Mouse (Mus musculus): ENCODE measurements around the gene Ankrd10. TPM values are rescaled to one million over a fixed set of nuclear protein-coding genes. Genes with fewer than 3 reads are reported as not detected.

The Ankrd10 gene
- polyA plus RNA-seq, 1 experiment = 211 TPM

DNA sequence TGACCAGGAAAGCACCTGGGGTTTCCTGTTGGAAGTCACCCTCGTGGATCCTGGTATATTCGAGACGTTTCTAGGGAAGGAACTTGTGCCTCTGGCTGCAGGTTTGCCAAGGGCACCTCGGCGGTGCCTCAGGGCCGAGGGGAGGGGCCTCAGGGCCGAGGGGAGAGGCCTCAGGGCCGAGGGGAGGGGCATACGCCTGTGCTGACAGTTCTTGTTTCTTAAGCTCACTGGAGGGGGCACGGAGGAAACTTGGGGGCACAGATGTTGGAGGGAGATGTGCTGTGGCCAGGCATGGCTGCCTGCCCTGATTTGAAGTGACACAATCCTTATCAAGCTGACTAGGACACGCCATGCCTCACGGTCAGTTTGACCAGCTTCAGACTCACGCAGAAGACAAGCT is 43.3 kb downstream of the Ankrd10 start:
- Histone ChIP-seq H3K36me3 (ENCODE audit: control insufficient read depth, insufficient read depth, low read length) (no peaks in the 10 kb centered on the region), H3K4me3 (ENCODE audit: control insufficient read depth, insufficient read depth, low read length) (no peak overlapping the region), H3K27me3 (ENCODE audit: control insufficient read depth, insufficient read depth, low read length) (no peaks in the 10 kb centered on the region), H3K27ac (ENCODE audit: control insufficient read depth, insufficient read depth, low read length) (no peak overlapping the region), H3K4me1 (replicated peaks; ENCODE audit: control insufficient read depth, insufficient read depth, low read length) (peaks cover 11% of the 10 kb centered on the region)
- TF ChIP-seq POLR2A (IDR thresholded peaks at IDR 0.05; ENCODE audit: control insufficient read depth, extremely low read depth, insufficient read depth, low read length, poor library complexity) (no peak), CTCF (IDR thresholded peaks at IDR 0.05; ENCODE audit: borderline replicate concordance, control insufficient read depth, extremely low read depth, insufficient read depth, low read length, poor library complexity) (no peak)
- no peak for DNase-seq
- WGBS = 14% methylated on average over 13 of the region's 13 CpGs

DNA sequence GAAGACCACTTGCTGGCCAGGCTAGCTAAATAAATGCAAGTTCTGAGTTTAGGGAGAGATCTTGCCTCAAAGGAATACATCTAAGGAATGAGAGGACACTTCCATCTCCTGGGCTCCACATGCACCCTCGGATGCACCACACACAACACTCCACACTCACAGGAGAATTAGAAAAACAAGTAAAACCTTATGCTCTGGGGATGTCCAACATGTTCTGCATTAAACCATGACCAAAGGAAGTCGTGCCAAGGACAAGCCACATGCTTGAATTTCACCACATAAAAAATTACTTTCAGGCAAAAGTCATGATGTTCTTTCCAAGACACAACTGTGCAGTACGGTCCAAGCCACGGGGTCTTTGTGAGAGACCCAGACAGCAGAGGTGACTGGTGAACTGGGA is 43.7 kb downstream of the Ankrd10 start:
- 71% methylated on average over 4 of the region's 4 CpGs for WGBS
- H3K36me3 ChIP-seq (ENCODE audit: control insufficient read depth, insufficient read depth, low read length) = no peaks in the 10 kb centered on the region
- no peaks in the 10 kb centered on the region for H3K27me3 ChIP-seq (ENCODE audit: control insufficient read depth, insufficient read depth, low read length)
- DNase-seq = no peak
- no peak overlapping the region for H3K4me3 ChIP-seq (ENCODE audit: control insufficient read depth, insufficient read depth, low read length)
- TF ChIP-seq CTCF (IDR thresholded peaks at IDR 0.05; ENCODE audit: borderline replicate concordance, control insufficient read depth, extremely low read depth, insufficient read depth, low read length, poor library complexity) (no peak), POLR2A (IDR thresholded peaks at IDR 0.05; ENCODE audit: control insufficient read depth, extremely low read depth, insufficient read depth, low read length, poor library complexity) (no peak)
- H3K4me1 ChIP-seq (replicated peaks; ENCODE audit: control insufficient read depth, insufficient read depth, low read length) = peaks cover 11% of the 10 kb centered on the region
- H3K27ac ChIP-seq (ENCODE audit: control insufficient read depth, insufficient read depth, low read length) = no peak overlapping the region

DNA sequence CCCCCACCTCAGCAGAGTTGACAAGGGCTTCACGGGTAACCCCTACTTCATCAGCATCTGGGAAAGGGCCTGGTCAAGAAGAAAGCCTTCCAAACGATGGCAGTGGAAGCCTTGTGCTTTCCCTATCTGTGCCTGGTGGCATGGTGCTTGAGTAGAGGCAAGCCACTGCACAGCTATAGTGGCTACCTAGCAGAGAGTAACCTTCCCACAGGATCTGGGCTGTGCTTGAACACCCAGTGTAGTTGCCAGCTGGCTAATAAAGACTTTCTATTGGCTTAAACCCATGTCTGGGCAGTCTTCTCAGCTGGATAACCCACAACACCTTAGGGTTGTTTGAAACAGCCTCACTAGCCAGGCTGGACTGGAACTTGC is 49.2 kb downstream of the Ankrd10 start:
- H3K4me3 ChIP-seq (ENCODE audit: control insufficient read depth, insufficient read depth, low read length) = no peak overlapping the region
- H3K27ac ChIP-seq (ENCODE audit: control insufficient read depth, insufficient read depth, low read length) = no peak overlapping the region
- TF ChIP-seq POLR2A (IDR thresholded peaks at IDR 0.05; ENCODE audit: control insufficient read depth, extremely low read depth, insufficient read depth, low read length, poor library complexity) = no peak
- no peak for TF ChIP-seq CTCF (IDR thresholded peaks at IDR 0.05; ENCODE audit: borderline replicate concordance, control insufficient read depth, extremely low read depth, insufficient read depth, low read length, poor library complexity)
- 61% methylated on average over 2 of the region's 2 CpGs for WGBS
- no peaks in the 10 kb centered on the region for H3K27me3 ChIP-seq (ENCODE audit: control insufficient read depth, insufficient read depth, low read length)
- H3K36me3 ChIP-seq (ENCODE audit: control insufficient read depth, insufficient read depth, low read length) = no peaks in the 10 kb centered on the region
- peaks cover 14% of the 10 kb centered on the region for H3K4me1 ChIP-seq (replicated peaks; ENCODE audit: control insufficient read depth, insufficient read depth, low read length)
- no peak for DNase-seq

DNA sequence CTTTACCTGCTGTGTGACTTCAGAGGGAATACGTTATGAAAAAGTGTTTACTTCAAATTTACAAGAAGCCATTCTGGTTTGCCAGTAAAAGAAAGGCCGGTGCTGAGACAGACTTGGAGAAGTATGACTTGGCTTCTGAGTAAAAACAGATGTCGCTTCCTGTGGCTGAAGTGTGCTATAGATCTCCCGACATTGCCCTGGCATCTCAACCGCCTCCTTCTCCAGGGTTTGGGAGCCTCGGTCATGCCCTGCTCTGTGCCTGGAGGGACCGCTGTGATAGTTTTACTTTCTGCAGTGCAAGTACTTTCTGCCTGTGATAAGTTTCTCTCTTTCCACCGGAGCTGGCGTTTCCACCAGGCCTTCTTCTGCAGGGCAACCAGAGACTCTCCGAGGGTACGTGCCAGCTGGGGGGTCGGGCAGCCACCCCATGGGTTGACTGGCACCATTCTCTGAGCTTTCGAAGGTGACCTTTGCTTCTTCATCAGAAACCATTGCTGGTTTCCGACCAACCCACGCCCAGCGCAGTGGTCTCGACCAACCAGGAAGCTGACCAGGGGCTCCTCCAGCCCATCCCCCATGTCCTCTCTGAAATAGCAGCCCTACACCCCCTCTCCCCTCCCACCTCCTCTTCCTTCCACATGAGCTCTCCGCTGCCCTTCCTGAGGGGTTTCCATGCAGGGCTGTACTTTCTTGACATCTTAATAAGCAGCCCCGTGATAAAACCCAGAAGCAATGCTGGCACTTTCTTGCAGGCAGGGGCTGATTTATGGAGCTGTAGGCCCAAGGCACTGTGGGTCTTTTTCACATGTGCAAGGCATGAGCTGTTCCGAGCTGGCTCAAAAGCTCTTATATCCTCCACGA is 49.8 kb downstream of the Ankrd10 start:
- Histone ChIP-seq H3K4me3 (ENCODE audit: control insufficient read depth, insufficient read depth, low read length) (no peak overlapping the region), H3K36me3 (ENCODE audit: control insufficient read depth, insufficient read depth, low read length) (no peaks in the 10 kb centered on the region), H3K4me1 (replicated peaks; ENCODE audit: control insufficient read depth, insufficient read depth, low read length) (peaks cover 14% of the 10 kb centered on the region), H3K27ac (ENCODE audit: control insufficient read depth, insufficient read depth, low read length) (no peak overlapping the region), H3K27me3 (ENCODE audit: control insufficient read depth, insufficient read depth, low read length) (no peaks in the 10 kb centered on the region)
- TF ChIP-seq POLR2A (IDR thresholded peaks at IDR 0.05; ENCODE audit: control insufficient read depth, extremely low read depth, insufficient read depth, low read length, poor library complexity) (no peak), CTCF (IDR thresholded peaks at IDR 0.05; ENCODE audit: borderline replicate concordance, control insufficient read depth, extremely low read depth, insufficient read depth, low read length, poor library complexity) (no peak)
- WGBS = 33% methylated on average over 21 of the region's 21 CpGs
- no peak for DNase-seq

DNA sequence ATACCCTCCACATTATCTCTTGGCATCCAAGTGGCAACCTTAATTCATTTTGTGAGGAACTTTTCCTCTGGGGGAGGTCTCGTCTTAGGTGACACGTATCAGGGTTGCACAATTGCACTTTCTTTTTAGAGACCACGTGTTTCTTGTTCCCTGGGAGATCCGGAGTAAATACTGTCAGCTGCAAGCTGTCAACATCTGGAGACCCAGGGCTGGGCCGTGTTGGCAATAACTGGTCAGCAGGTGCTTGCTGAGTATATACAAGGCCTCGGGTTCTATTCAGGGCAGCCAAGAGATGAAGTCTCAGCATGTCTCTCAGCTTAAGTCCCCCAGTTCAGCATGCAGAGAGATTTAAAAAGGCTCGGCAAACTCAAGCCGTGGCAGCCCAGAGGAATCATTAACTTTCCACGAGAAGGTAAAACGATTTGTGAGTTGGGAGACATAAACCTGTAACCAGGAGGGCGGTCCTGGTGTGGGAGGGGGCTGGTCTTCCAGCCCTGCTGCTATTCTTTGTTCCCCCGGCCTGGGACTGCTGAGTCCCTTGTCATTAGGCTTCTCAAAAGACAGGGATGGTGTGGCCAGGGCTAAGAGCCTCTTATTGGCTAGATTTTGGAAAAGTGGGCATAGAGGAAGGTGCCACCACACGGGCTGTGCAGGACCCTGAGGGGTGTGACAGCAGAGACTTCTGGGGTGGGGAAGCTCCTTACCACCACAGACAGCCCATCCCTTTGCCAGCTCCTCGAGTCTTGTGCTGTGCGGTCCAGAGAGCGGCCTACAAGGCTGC is 59.8 kb downstream of the Ankrd10 start:
- TF ChIP-seq POLR2A (IDR thresholded peaks at IDR 0.05; ENCODE audit: control insufficient read depth, extremely low read depth, insufficient read depth, low read length, poor library complexity) (no peak), CTCF (IDR thresholded peaks at IDR 0.05; ENCODE audit: borderline replicate concordance, control insufficient read depth, extremely low read depth, insufficient read depth, low read length, poor library complexity) (no peak)
- peaks cover 21% of the 10 kb centered on the region for H3K4me1 ChIP-seq (replicated peaks; ENCODE audit: control insufficient read depth, insufficient read depth, low read length)
- peak overlapping the region; percentile 56 for H3K27ac ChIP-seq (ENCODE audit: control insufficient read depth, insufficient read depth, low read length)
- no peaks in the 10 kb centered on the region for H3K27me3 ChIP-seq (ENCODE audit: control insufficient read depth, insufficient read depth, low read length)
- H3K36me3 ChIP-seq (ENCODE audit: control insufficient read depth, insufficient read depth, low read length) = no peaks in the 10 kb centered on the region
- no peak overlapping the region for H3K4me3 ChIP-seq (ENCODE audit: control insufficient read depth, insufficient read depth, low read length)
- 53% methylated on average over 16 of the region's 16 CpGs for WGBS
- DNase-seq = no peak

DNA sequence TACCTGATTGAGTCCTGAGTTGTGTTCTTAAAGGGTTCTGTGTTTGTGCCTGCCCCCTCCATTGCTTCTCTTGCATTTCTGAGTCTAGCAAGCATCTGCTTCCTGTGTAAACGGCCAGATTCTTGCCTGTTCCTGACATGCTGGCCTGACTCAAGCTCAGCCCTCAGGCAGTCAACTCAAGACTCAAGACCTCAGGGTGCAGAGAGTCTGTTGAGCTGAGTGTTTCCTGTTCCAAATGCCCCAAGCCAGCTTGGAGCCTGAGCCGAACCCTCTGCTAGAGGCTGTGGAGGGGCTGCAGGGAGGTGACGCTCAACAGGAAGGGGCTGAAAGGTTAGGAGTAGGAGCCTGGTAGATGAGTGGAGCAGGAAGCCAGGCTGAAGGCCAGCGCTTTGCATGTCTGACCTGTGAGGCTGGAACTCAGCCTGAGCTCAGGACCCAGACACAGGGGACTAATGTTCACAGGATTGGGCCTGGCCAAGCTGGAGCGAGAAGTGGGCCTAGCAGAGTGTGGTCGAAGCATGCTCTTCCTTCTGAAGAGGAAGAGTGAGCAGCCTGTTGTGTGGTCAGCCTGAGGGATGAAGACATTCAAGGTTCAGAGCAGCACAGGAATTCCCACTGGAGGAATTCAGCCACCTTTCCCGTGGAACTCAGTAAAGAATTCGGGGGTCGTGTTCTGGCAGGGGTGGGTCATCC is 60.5 kb downstream of the Ankrd10 start:
- H3K27me3 ChIP-seq (ENCODE audit: control insufficient read depth, insufficient read depth, low read length) = no peaks in the 10 kb centered on the region
- no peaks in the 10 kb centered on the region for H3K36me3 ChIP-seq (ENCODE audit: control insufficient read depth, insufficient read depth, low read length)
- H3K4me1 ChIP-seq (replicated peaks; ENCODE audit: control insufficient read depth, insufficient read depth, low read length) = peaks cover 21% of the 10 kb centered on the region
- no peak overlapping the region for H3K4me3 ChIP-seq (ENCODE audit: control insufficient read depth, insufficient read depth, low read length)
- 32% methylated on average over 9 of the region's 9 CpGs for WGBS
- TF ChIP-seq CTCF (IDR thresholded peaks at IDR 0.05; ENCODE audit: borderline replicate concordance, control insufficient read depth, extremely low read depth, insufficient read depth, low read length, poor library complexity) = no peak
- TF ChIP-seq POLR2A (IDR thresholded peaks at IDR 0.05; ENCODE audit: control insufficient read depth, extremely low read depth, insufficient read depth, low read length, poor library complexity) = no peak
- DNase-seq = peak; percentile 38
- H3K27ac ChIP-seq (ENCODE audit: control insufficient read depth, insufficient read depth, low read length) = peak overlapping the region; percentile 56

Data from thymus, adult 2 months (tissue).